In genomic region chr19:45081841-45082550, GRCm38 (mm10) we compare ENCODE assay signal across 8 mouse cellular contexts. TPM values are rescaled to one million over a fixed set of nuclear protein-coding genes. Genes with fewer than 3 reads are reported as not detected.
A peak's percentile ranks its signal among the peaks of the same experiment; 100 is the strongest.
DNase-seq lines count a peak whose midpoint lies in the region; ATAC-seq and TF ChIP-seq lines count a peak whose summit lies in the region.

No protein-coding gene starts in this region.

- no peak overlapping the region for H3K27ac ChIP-seq in forebrain, embryonic 10.5 days
- no peak overlapping the region for H3K27ac ChIP-seq in forebrain, embryonic 16.5 days (ENCODE audit: low read length)
- no peak overlapping the region for H3K27ac ChIP-seq in liver, adult 2 months (replicated peaks; ENCODE audit: insufficient read depth, low read depth, low read length)
- no peak overlapping the region for H3K27ac ChIP-seq in liver, embryonic 11.5 days (ENCODE audit: low read depth, low read length)
- no peak overlapping the region for H3K27ac ChIP-seq in lung, embryonic 14.5 days (ENCODE audit: low read depth)

- H3K9me3 ChIP-seq in forebrain, embryonic 10.5 days, result no peaks in the 10 kb centered on the region
- no peaks in the 10 kb centered on the region for H3K9me3 ChIP-seq in forebrain, embryonic 16.5 days (ENCODE audit: control insufficient read depth, low read length)
- H3K9me3 ChIP-seq in liver, embryonic 11.5 days (ENCODE audit: control insufficient read depth, low read length), result no peaks in the 10 kb centered on the region
- no peaks in the 10 kb centered on the region for H3K9me3 ChIP-seq in lung, embryonic 14.5 days (ENCODE audit: low read depth, low read length)

- WGBS in forebrain, embryonic 10.5 days, result 16% methylated on average over 11 of the region's 11 CpGs
- 13% methylated on average over 11 of the region's 11 CpGs for WGBS in forebrain, embryonic 16.5 days
- WGBS in liver, adult 2 months, result 22% methylated on average over 11 of the region's 11 CpGs
- 21% methylated on average over 11 of the region's 11 CpGs for WGBS in liver, embryonic 11.5 days
- WGBS in lung, embryonic 14.5 days, result 21% methylated on average over 11 of the region's 11 CpGs

- peak; percentile 55 for DNase-seq in forebrain, embryonic 10.5 days (ENCODE audit: extremely low spot score, low spot score)
- DNase-seq in liver, adult 2 months (ENCODE audit: extremely low read depth, low read depth, low spot score), result no peak
- DNase-seq in liver, embryonic 11.5 days (ENCODE audit: low spot score), result no peak
- peak; percentile 42 for DNase-seq in T-cell, adult 2 months (ENCODE audit: low spot score)
- peak; percentile 70 for DNase-seq in embryo, embryonic 9.5 days (ENCODE audit: extremely low spot score)
- DNase-seq in lung, embryonic 14.5 days, result peak; percentile 80
- DNase-seq in frontal cortex, postnatal 14 days (ENCODE audit: low spot score in 2 of 2), result no peak

- H3K4me1 ChIP-seq in forebrain, embryonic 10.5 days, result peaks cover 52% of the 10 kb centered on the region
- H3K4me1 ChIP-seq in forebrain, embryonic 16.5 days (replicated peaks; ENCODE audit: control insufficient read depth, insufficient read depth, low read length), result peaks cover 22% of the 10 kb centered on the region
- H3K4me1 ChIP-seq in liver, adult 2 months (ENCODE audit: control insufficient read depth, insufficient read depth, low read length), result 0 out of 2 replicates have a peak, but pooled peaks cover 3% of the 10 kb centered on the region
- H3K4me1 ChIP-seq in liver, embryonic 11.5 days (replicated peaks; ENCODE audit: control insufficient read depth, insufficient read depth, low read length), result peaks cover 32% of the 10 kb centered on the region
- H3K4me1 ChIP-seq in lung, embryonic 14.5 days (ENCODE audit: insufficient read depth), result 0 out of 2 replicates have a peak, but pooled peaks cover 8% of the 10 kb centered on the region

- no peaks in the 10 kb centered on the region for H3K36me3 ChIP-seq in forebrain, embryonic 10.5 days (replicated peaks)
- H3K36me3 ChIP-seq in forebrain, embryonic 16.5 days (ENCODE audit: control insufficient read depth, insufficient read depth), result no peaks in the 10 kb centered on the region
- no peaks in the 10 kb centered on the region for H3K36me3 ChIP-seq in liver, adult 2 months (ENCODE audit: control insufficient read depth, insufficient read depth, low read length)
- H3K36me3 ChIP-seq in liver, embryonic 11.5 days (ENCODE audit: control insufficient read depth, insufficient read depth, low read length), result no peaks in the 10 kb centered on the region
- H3K36me3 ChIP-seq in lung, embryonic 14.5 days (ENCODE audit: insufficient read depth), result no peaks in the 10 kb centered on the region

- no peak overlapping the region for H3K4me3 ChIP-seq in forebrain, embryonic 10.5 days
- no peak overlapping the region for H3K4me3 ChIP-seq in forebrain, embryonic 16.5 days (replicated peaks; ENCODE audit: low read length)
- no peak overlapping the region for H3K4me3 ChIP-seq in liver, adult 2 months (ENCODE audit: insufficient read depth, low read depth, low read length)
- no peak overlapping the region for H3K4me3 ChIP-seq in liver, embryonic 11.5 days (ENCODE audit: low read depth, low read length)
- H3K4me3 ChIP-seq in lung, embryonic 14.5 days (ENCODE audit: low read depth, low read length), result no peak overlapping the region

- no peak overlapping the region for H3K4me2 ChIP-seq in forebrain, embryonic 16.5 days (ENCODE audit: low read length)
- no peak overlapping the region for H3K4me2 ChIP-seq in liver, embryonic 11.5 days
- H3K4me2 ChIP-seq in lung, embryonic 14.5 days, result no peak overlapping the region

- no peaks in the 10 kb centered on the region for H3K79me2 ChIP-seq in liver, adult 2 months (ENCODE audit: control insufficient read depth, insufficient read depth, low read length)

- peak; percentile 62 for TF ChIP-seq CTCF in liver, adult 2 months (IDR thresholded peaks at IDR 0.05; ENCODE audit: low read depth, low read length)
- TF ChIP-seq CTCF in lung, embryonic 14.5 days (IDR thresholded peaks at IDR 0.05; ENCODE audit: low read depth), result peak; percentile 56

- TF ChIP-seq POLR2A in liver, adult 2 months (IDR thresholded peaks at IDR 0.05; ENCODE audit: extremely low read depth, insufficient read depth, low read length), result no peak

- H3K9ac ChIP-seq in forebrain, embryonic 16.5 days (replicated peaks; ENCODE audit: low read depth, low read length), result no peak overlapping the region
- H3K9ac ChIP-seq in liver, adult 2 months (ENCODE audit: low read depth, low read length), result no peak overlapping the region
- H3K9ac ChIP-seq in liver, embryonic 11.5 days (ENCODE audit: low read depth, low read length), result no peak overlapping the region
- H3K9ac ChIP-seq in lung, embryonic 14.5 days, result no peak overlapping the region

- H3K27me3 ChIP-seq in forebrain, embryonic 10.5 days (ENCODE audit: poor library complexity, severe bottlenecking), result peaks cover 100% of the 10 kb centered on the region
- H3K27me3 ChIP-seq in forebrain, embryonic 16.5 days (replicated peaks; ENCODE audit: control insufficient read depth, insufficient read depth, low read length), result peaks cover 41% of the 10 kb centered on the region
- peaks cover 8% of the 10 kb centered on the region; the same call in 1 of the 2 replicates for H3K27me3 ChIP-seq in liver, adult 2 months (ENCODE audit: control insufficient read depth, insufficient read depth, low read length)
- peaks cover 85% of the 10 kb centered on the region for H3K27me3 ChIP-seq in liver, embryonic 11.5 days (replicated peaks; ENCODE audit: control insufficient read depth, insufficient read depth, low read length)
- H3K27me3 ChIP-seq in lung, embryonic 14.5 days (ENCODE audit: insufficient read depth, low read length), result peaks cover 56% of the 10 kb centered on the region

- ATAC-seq in forebrain, embryonic 16.5 days, result no peak
- ATAC-seq in liver, embryonic 11.5 days (replicated peaks; ENCODE audit: low FRiP score), result no peak
- no peak for ATAC-seq in lung, embryonic 14.5 days (ENCODE audit: insufficient read depth)

RNA-seq across cellular contexts. Expression of gene Kazald1, which starts 7.0 kb away (rescaled TPM):
- polyA plus RNA-seq in forebrain, embryonic 10.5 days (2016; fragmentation: Nextera tagmentation; extraction: Ambion mirVana), result 0.20 and 0.63 TPM in 2 replicates
- 0.80 and 3.4 TPM in 2 replicates for polyA plus RNA-seq in forebrain, embryonic 16.5 days (2015; fragmentation: Nextera tagmentation; extraction: Ambion mirVana)
- total RNA-seq in liver, adult 2 months (2014; rRNA removed), result 0.67 and 1.2 TPM in 2 replicates
- polyA plus RNA-seq in liver, adult 2 months (2012; rRNA removed), result 1.1 and 1.2 TPM in 2 replicates
- 0.91 and 1.6 TPM in 2 replicates for polyA plus RNA-seq in liver, embryonic 11.5 days (2014; fragmentation: Nextera tagmentation; extraction: Ambion mirVana)
- polyA plus RNA-seq in lung, embryonic 14.5 days (2014; fragmentation: Nextera tagmentation; extraction: Ambion mirVana), result 1.5 and 2.4 TPM in 2 replicates

RNA-seq across cellular contexts. Expression of gene Sfxn3, which starts 34.7 kb away (rescaled TPM):
- polyA plus RNA-seq in forebrain, embryonic 10.5 days (2016; fragmentation: Nextera tagmentation; extraction: Ambion mirVana), result 6.3 and 6.9 TPM in 2 replicates
- polyA plus RNA-seq in forebrain, embryonic 16.5 days (2015; fragmentation: Nextera tagmentation; extraction: Ambion mirVana), result 69.5 and 80.3 TPM in 2 replicates
- 0.65 and 0.94 TPM in 2 replicates for total RNA-seq in liver, adult 2 months (2014; rRNA removed)
- 0.76 and 1.5 TPM in 2 replicates for polyA plus RNA-seq in liver, adult 2 months (2012; rRNA removed)
- polyA plus RNA-seq in liver, embryonic 11.5 days (2014; fragmentation: Nextera tagmentation; extraction: Ambion mirVana), result 6.3 and 6.8 TPM in 2 replicates
- polyA plus RNA-seq in lung, embryonic 14.5 days (2014; fragmentation: Nextera tagmentation; extraction: Ambion mirVana), result 18.3 and 19.6 TPM in 2 replicates

RNA-seq across cellular contexts. Expression of gene Pdzd7, which starts 36.5 kb away (rescaled TPM):
- 0.15 and 0.25 TPM in 2 replicates for polyA plus RNA-seq in forebrain, embryonic 10.5 days (2016; fragmentation: Nextera tagmentation; extraction: Ambion mirVana)
- 1.9 and 2.7 TPM in 2 replicates for polyA plus RNA-seq in forebrain, embryonic 16.5 days (2015; fragmentation: Nextera tagmentation; extraction: Ambion mirVana)
- total RNA-seq in liver, adult 2 months (2014; rRNA removed), result not detected in 2 replicates
- polyA plus RNA-seq in liver, adult 2 months (2012; rRNA removed), result 0.06 TPM in 1 of 2 replicates, not detected in the other
- 0.09 TPM in 1 of 2 replicates, not detected in the other for polyA plus RNA-seq in liver, embryonic 11.5 days (2014; fragmentation: Nextera tagmentation; extraction: Ambion mirVana)
- 0.39 TPM in 2 replicates for polyA plus RNA-seq in lung, embryonic 14.5 days (2014; fragmentation: Nextera tagmentation; extraction: Ambion mirVana)

Comparison
In these comparisons a context has a peak if more than half of its experiments do, and no peak if none do; other contexts are left out.
1. DNase-seq: peak in forebrain, embryonic 10.5 days (single experiment), T-cell, adult 2 months (single experiment), embryo, embryonic 9.5 days (single experiment) and lung, embryonic 14.5 days (single experiment); none in liver, adult 2 months (single experiment), liver, embryonic 11.5 days (single experiment) and frontal cortex, postnatal 14 days (0 of 2).